Mouse (Mus musculus) embryo, embryonic 11.5 days (tissue): ENCODE data around the gene Phf14.
"Not testable (repeated sequence)": the region's sequence is repeated elsewhere in the genome, so short reads cannot be mapped to it uniquely, and the experiment has no call there.

Experiments
- DNase-seq: peaks from one replicate; pipeline ENCODE4 v3.0.0-alpha.2; 2012; ENCODE audit warnings: low read depth, low spot score

The Phf14 gene

DNA sequence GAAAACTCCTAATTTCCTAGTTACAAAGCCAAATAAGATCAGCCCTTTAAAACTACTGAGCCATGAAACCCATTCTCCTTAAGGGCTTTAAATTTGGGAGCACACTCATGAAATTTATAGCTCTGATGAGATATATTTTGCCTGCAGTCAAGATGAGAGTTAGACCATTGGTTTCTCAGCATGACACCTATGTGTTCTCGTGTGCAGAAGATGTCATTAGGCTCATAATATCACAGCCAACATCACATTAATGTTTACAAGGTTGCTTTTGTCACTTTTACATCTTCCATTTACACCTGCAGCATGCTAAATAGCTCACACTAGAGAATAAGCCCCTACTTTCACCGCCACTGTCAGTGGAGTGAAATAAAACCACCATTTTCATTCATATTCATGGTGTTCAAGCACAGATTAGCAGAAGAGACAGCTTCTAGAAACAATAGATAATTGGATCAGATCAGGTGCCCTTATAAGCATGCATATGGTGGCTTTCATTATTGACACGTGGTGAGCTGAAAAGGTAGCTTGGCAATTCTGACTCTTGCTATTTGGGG is 181.9 kb downstream of the Phf14 start:
- no peak for DNase-seq

DNA sequence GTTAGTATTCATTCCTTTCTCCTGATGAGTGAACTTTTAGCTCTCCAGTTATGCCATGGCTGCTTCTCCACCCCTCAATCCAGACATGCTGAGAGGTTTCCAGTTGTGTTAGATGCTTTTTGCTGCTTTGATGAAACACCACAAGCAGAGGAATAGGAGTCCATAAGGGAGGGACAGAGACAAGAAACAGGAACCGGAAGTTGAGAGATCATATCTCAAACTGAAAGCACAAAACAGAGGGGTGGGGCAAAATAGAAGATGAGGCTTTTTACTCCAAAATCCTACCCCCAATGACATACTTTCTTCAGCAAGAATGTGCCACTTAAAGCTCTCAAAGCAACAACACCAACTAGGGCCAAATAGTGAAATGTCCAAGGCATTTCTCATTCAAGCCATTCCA is 188.1 kb downstream of the Phf14 start:
- no peak for DNase-seq

DNA sequence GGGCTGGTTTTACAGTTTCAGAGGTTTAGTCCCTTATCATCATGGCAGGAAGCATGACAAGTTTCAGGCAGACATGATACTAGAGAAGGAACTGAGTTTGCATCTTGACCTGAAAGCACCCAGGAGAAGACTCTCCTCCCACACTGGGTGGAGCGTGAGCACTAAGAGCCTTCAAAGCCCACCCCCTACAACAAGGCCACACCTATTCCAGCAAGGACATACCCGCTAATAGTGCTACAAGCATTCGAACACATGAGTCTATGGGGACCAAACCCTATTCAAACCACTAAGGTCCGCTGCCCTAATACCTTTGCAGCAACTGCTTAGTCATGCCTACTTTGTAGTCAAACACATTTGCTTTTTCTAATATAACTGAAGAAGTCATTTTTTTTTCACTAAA is 189.5 kb downstream of the Phf14 start:
- no peak for DNase-seq

DNA sequence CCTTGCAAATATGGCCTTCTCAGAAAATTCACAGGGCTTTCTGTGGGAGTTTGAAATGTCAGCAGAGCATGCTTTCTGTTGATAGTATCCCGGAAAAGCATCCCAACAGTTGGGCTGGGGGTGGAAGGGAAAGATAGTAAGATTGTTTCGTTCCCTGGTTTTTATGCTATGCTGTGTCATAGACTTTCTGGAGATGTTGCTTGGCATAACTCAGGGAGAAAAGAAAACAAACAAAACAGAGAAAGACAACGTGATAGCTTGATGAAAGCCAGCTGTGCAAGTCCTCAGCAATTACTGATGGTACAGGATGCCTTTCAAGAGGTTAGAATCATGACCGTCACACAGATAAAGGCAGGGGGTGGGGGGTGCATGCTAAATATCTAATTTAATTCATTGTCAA is 197.5 kb downstream of the Phf14 start:
- DNase-seq, result no peak

DNA sequence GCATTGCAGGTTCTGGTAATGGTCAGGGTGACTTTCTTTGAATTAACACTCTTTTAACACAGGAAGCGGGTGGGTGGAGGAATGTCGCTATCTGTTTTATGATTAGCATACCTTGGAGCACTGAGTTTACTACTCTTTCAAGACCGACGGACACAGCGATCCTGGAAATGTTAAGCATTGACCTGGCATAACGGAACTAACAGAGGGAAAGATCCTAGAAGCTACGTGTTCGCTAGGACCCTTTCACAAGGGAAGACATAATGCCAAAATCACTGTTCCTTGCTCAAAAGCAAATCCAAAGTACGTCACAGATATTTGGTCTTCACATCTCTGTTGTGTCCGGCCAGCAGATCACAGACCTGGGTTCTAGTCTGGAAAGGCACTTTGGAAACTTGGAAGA is 199.7 kb downstream of the Phf14 start:
- DNase-seq, result no peak

DNA sequence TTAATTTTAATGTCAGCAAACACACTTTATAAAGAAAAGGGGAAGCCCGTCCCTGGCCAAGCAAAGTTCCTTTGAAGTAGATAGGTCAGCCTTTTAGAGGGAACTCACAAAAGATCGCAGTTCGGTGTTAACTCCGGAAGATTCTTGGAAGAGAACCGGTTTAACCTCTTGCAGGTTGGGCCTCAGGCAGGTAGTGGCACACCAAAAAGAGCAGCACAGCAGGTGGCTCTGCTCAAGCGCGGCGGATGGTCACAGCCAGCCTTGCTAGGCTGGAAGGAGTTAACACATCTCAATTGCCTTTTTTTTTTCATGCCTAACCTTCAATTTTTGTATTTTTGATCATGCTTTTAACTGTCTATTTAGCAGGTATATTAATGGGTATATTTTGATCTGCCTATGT is 200.2 kb downstream of the Phf14 start:
- DNase-seq, result no peak

DNA sequence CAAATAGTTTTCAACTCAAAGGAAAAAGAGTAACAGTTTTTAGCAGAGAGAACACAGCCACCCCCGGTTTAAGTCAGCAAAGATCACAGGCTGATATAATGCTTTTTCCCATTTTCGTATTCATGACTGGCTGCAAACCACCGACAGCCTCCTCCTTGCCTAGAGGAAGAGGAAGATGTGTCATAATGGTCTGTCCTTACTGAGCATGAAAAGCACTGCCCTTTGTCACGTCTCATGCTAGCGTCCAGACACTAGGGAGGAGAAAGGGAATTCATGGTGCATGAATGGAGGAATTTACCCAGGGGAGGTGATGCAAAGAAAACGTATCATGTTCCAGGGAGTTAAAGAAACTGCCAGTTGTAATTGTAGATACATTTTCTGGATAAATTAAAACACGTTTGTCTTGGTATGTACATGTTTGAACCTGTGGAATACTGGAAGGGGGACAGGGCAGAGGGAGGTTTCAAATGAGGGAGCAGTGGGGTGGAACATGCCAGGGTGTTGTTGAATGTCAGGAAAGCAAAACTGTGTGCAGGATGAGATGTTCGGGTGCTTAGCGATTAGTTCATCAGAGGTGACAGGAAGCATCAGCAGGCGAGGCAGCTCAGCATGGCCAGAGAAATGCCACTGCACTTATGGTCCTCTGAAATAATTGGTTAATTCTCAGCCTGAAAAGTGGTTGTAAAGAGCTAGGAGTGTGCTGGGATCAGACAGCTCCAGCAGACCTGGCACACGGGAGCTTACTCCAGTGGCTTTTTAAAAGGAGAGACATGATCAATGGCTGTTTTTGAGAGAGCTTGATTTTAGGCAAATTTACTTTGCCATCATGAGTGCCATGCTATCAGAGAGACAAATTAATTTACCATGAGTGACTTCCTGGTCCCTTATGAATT is 209.6 kb downstream of the Phf14 start:
- DNase-seq, result no peak

DNA sequence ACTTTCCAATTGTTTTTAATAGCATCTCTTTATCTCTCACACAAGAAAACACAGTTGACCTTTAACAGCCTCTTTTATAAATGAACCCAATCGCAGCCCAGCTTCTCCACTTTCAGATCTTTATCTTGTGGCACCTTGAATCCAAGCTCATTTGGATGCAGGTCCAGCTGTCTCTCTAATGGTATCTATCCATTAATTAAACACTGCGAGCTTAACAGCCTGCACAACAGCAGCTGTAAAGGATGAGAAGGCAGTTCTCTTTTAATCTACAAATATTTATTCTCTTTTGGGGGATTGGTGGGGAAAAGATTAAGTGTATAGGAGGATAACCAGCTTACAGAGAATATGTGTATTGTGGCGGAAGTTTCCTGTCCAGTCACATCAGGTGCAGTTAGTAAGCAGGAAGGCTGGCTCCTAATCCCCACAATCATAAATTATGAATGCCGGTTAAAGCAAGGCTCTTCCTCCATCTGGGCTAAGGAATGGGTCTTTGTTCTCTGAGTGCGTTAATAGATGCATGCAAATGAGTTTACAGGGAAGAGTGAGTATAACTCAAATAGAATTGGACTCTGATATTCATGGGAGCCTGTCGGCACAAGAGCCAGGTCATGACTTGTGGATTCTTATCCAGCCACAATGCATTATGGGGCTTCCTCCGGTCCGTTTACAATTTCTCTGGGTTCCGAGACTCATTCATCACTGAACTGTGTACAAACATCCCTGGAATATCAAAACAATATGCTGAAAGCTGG is 210.4 kb downstream of the Phf14 start:
- DNase-seq, result no peak

DNA sequence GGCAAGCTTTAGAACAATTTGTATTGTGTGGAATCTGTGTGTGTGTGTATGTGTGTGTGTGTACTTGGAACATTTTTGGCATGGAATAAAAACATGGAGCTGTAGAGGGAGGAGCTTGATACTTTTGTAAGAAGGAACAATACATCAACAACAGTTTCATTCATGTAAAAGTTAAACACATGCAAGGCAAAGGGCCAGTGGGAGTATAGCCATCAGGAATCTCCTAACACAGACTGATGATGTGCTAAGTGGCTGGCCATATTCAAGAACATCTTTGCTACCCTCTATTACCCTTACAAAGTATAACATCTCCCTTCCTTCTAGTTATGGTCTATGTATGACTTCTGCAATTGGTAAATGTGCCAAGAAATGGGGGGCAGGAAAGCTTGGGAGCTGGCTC is 215.2 kb downstream of the Phf14 start:
- DNase-seq, result no peak

DNA sequence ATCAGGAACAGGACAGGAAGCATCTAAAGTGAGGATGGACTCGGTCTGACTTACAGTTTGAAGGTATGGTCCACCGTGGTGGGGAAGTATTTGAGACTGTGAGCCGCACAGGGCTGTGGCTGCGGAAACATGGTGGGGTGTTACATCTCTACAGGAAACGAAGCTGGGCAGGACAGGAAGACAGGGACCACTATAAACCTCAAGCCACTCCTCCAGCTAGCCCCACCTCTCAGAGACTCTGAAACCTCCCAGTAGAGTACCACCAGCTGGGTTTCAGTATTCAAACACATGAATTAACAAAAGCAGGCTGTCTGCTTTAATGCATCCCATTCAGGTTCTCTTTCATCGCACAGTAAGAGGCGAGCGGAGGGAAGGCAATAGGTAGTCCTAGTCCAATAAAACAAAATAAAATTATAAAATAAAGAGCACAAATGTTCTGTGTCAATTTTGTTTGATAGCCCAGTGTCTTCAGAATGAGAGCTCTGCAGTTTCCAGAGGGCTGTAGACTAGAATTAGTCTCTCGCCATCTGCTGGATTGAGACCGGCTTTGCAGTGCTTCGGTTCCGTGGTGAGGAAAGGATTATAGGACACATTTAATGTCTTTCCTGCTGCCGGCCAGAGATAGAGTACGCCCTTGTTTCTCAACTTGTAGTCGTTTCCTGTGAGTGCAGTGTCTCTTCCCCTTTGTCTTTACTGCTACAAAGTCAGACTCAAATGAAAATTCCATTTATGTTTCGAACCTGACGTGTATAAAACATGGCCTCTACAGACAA is 217.6 kb downstream of the Phf14 start:
- DNase-seq, result peak; percentile 31

DNA sequence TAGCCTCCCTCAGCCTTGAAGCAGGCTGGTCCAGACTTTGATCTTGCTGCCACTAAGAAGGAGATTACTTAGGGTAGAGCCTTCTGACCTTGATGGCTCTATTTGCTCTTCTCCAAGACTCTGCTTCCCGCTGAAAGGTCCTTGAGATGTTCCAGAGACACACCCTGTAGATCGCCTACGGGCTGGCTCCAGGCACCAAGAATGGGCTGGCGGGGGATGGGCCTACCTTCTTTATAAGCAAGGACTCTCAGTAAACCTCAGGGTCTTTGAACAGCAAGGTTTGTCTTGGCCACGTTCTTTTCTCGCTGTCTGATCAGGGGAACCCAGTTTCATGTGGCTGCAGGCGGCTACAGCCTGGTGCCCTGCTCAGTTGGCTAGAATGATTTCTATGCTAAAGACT is 219.0 kb downstream of the Phf14 start:
- DNase-seq, result not testable (repeated sequence)

DNA sequence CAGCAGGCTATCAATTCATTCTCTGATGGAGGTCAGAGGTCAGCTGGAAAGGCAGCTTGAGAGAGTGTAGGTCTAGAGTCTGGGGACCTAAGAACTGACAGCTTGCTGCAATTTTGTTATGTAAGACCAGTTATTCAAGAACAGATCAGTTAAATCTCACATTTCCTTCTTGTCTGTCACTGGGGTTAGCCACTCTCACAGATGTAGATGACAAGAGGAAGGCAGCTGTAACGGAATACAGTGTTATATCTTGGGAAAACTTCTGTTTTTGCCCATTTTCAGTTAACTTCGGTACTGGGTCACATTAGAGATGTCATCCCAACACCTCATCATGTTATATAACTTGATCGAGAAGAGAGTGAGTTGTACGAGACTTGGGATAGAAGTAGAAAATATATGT is 219.7 kb downstream of the Phf14 start:
- no peak for DNase-seq
